Mouse (Mus musculus) CH12.LX (cell line): Measurements from ENCODE around the gene Slc25a11. TPM values are rescaled to one million over a fixed set of nuclear protein-coding genes. Genes with fewer than 3 reads are reported as not detected.

Experiments
- DNase-seq: peaks from one replicate; pipeline ENCODE4 v3.0.0-alpha.2; 2013; ENCODE audit errors: extremely low read depth
- H3K27ac ChIP-seq: 2 replicates; pipeline ENCODE4 v1.5.1; 2012; ENCODE audit warnings: low read depth, mild to moderate bottlenecking, control low read depth, moderate library complexity; ENCODE audit not compliant: insufficient read depth
- H3K27me3 ChIP-seq: replicated peaks from 2 replicates; pipeline ENCODE3; 2012; ENCODE audit warnings: inconsistent platforms
- H3K36me3 ChIP-seq, 2 experiments: replicated peaks in 1 of 2; 2 replicates each; pipeline versions ENCODE3 to v1.6.1; 2012; ENCODE audit warnings: inconsistent platforms in 1 of 2, low read length in 1 of 2, mild to moderate bottlenecking in 1 of 2, mixed read lengths in 1 of 2, moderate library complexity in 1 of 2; ENCODE audit not compliant: control insufficient read depth in 1 of 2, insufficient read depth in 1 of 2
- H3K4me1 ChIP-seq, 2 experiments: 2 replicates each; pipeline ENCODE4 v1.6.1; 2012; ENCODE audit warnings: inconsistent platforms in 1 of 2, moderate library complexity in 1 of 2; ENCODE audit not compliant: insufficient read depth in 2 of 2, control insufficient read depth in 1 of 2
- H3K4me2 ChIP-seq: 2 replicates; pipeline ENCODE4 v1.6.1; 2012; ENCODE audit warnings: low read depth, mild to moderate bottlenecking, control low read depth; ENCODE audit not compliant: poor library complexity, insufficient read depth, severe bottlenecking
- H3K4me3 ChIP-seq, 3 experiments: fragments of 150-350 bp in 1 of 3; sonication (generic) in 1 of 3; replicated peaks in 1 of 3; 2 replicates each; pipeline versions ENCODE3 to v1.5.1; 2011 to 2012; ENCODE audit warnings: low read depth in 2 of 3, low read length in 2 of 3, mild to moderate bottlenecking in 2 of 3, moderate library complexity in 2 of 3, control low read depth in 1 of 3, improper control_type of control experiment in 1 of 3, inconsistent platforms in 1 of 3, mixed read lengths in 1 of 3; ENCODE audit not compliant: poor library complexity in 1 of 3
- H3K79me2 ChIP-seq: replicated peaks from 2 replicates; pipeline ENCODE4 v1.6.1; 2012; ENCODE audit warnings: mild to moderate bottlenecking, moderate library complexity; ENCODE audit not compliant: control insufficient read depth, poor library complexity, insufficient read depth, severe bottlenecking; ENCODE audit errors: extremely low read depth
- H3K9ac ChIP-seq: 2 replicates; pipeline ENCODE4 v1.6.1; 2012; ENCODE audit warnings: low read depth, mild to moderate bottlenecking, control low read depth, moderate library complexity; ENCODE audit not compliant: insufficient read depth
- H3K9me3 ChIP-seq: replicated peaks from 2 replicates; pipeline ENCODE3; 2012; ENCODE audit warnings: low read length, inconsistent platforms, mixed read lengths
- BHLHE40 ChIP-seq: IDR thresholded peaks from 2 replicates; pipeline ENCODE4 v1.6.1; 2011; ENCODE audit warnings: mild to moderate bottlenecking, low read depth, low read length, improper control_type of control experiment
- E2F4 ChIP-seq: IDR thresholded peaks from 2 replicates; pipeline ENCODE4 v1.6.1; 2011; ENCODE audit warnings: low read depth, low read length, improper control_type of control experiment; ENCODE audit not compliant: insufficient replicate concordance
- EP300 ChIP-seq: IDR thresholded peaks from 2 replicates; pipeline ENCODE4 v1.6.1; 2011; ENCODE audit warnings: low read length, improper control_type of control experiment
- ETS1 ChIP-seq: conservative IDR thresholded peaks from 2 replicates; pipeline ENCODE4 v1.6.1; 2012; ENCODE audit warnings: low read depth, mild to moderate bottlenecking, inconsistent platforms, low read length, improper control_type of control experiment, moderate library complexity
- GABPA ChIP-seq: IDR thresholded peaks from 2 replicates; pipeline ENCODE4 v1.6.1; 2012; ENCODE audit warnings: low read depth, low read length, improper control_type of control experiment, inconsistent platforms; ENCODE audit not compliant: insufficient replicate concordance
- HCFC1 ChIP-seq: IDR thresholded peaks from 2 replicates; pipeline ENCODE4 v1.6.1; 2012; ENCODE audit warnings: low read depth, mild to moderate bottlenecking, inconsistent platforms, low read length, improper control_type of control experiment
- IRF4 ChIP-seq: IDR thresholded peaks from 2 replicates; pipeline ENCODE4 v1.6.1; 2014; ENCODE audit warnings: low read depth, mild to moderate bottlenecking, inconsistent platforms, low read length, improper control_type of control experiment
- JUN ChIP-seq: IDR thresholded peaks from 2 replicates; pipeline ENCODE4 v1.6.1; 2011; ENCODE audit warnings: low read depth, mild to moderate bottlenecking, low read length, improper control_type of control experiment, moderate library complexity; ENCODE audit not compliant: insufficient read depth
- JUND ChIP-seq: conservative IDR thresholded peaks from 2 replicates; pipeline ENCODE4 v1.6.1; 2011; ENCODE audit warnings: low read depth, low read length, improper control_type of control experiment
- KAT2A ChIP-seq: IDR thresholded peaks from 2 replicates; pipeline ENCODE4 v1.6.1; 2012; ENCODE audit warnings: low read length, improper control_type of control experiment, inconsistent platforms; ENCODE audit not compliant: insufficient replicate concordance
- MAFK ChIP-seq: IDR thresholded peaks from 2 replicates; pipeline ENCODE4 v1.6.1; 2011; ENCODE audit warnings: low read length, improper control_type of control experiment; ENCODE audit not compliant: insufficient replicate concordance
- MAZ ChIP-seq: IDR thresholded peaks from 2 replicates; pipeline ENCODE4 v1.6.1; 2012; ENCODE audit warnings: low read depth, mild to moderate bottlenecking, inconsistent platforms, low read length, improper control_type of control experiment, moderate library complexity
- MEF2A ChIP-seq: IDR thresholded peaks from 2 replicates; pipeline ENCODE4 v1.6.1; 2014; ENCODE audit warnings: low read depth, mild to moderate bottlenecking, inconsistent platforms, low read length, improper control_type of control experiment, borderline replicate concordance
- MYC ChIP-seq: IDR thresholded peaks from 2 replicates; pipeline ENCODE4 v1.6.1; 2011; ENCODE audit warnings: low read depth, mild to moderate bottlenecking, improper control_type of control experiment, low read length
- NELFE ChIP-seq: IDR thresholded peaks from 2 replicates; pipeline ENCODE4 v1.6.1; 2011; ENCODE audit warnings: low read depth, low read length, improper control_type of control experiment
- NRF1 ChIP-seq: IDR thresholded peaks from 2 replicates; pipeline ENCODE4 v1.6.1; 2014; ENCODE audit warnings: low read depth, mild to moderate bottlenecking, inconsistent platforms, low read length, improper control_type of control experiment, moderate library complexity
- PAX5 ChIP-seq: IDR thresholded peaks from 2 replicates; pipeline ENCODE4 v1.6.1; 2012; ENCODE audit warnings: low read length, inconsistent platforms, mixed read lengths
- POLR2A ChIP-seq: IDR thresholded peaks from 2 replicates; pipeline ENCODE4 v1.6.1; 2011; ENCODE audit warnings: low read depth, mild to moderate bottlenecking, improper control_type of control experiment, low read length
- POLR2AphosphoS2 ChIP-seq: IDR thresholded peaks from 2 replicates; pipeline ENCODE4 v1.6.1; 2011; ENCODE audit warnings: low read depth, low read length, improper control_type of control experiment
- RAD21 ChIP-seq: IDR thresholded peaks from 2 replicates; pipeline ENCODE4 v1.6.1; 2011; ENCODE audit warnings: low read depth, mild to moderate bottlenecking, low read length, improper control_type of control experiment, moderate library complexity
- RCOR1 ChIP-seq: conservative IDR thresholded peaks from 2 replicates; pipeline ENCODE4 v1.6.1; 2012; ENCODE audit warnings: low read depth, mild to moderate bottlenecking, inconsistent platforms, low read length, improper control_type of control experiment
- SIN3A ChIP-seq: IDR thresholded peaks from 2 replicates; pipeline ENCODE4 v1.6.1; 2012; ENCODE audit warnings: low read length, improper control_type of control experiment, inconsistent platforms
- SMC3 ChIP-seq: IDR thresholded peaks from 2 replicates; pipeline ENCODE4 v1.6.1; 2011; ENCODE audit warnings: low read depth, low read length, improper control_type of control experiment
- TBP ChIP-seq: conservative IDR thresholded peaks from 2 replicates; pipeline ENCODE4 v1.6.1; 2011; ENCODE audit warnings: low read depth, low read length, improper control_type of control experiment
- UBTF ChIP-seq: IDR thresholded peaks from 2 replicates; pipeline ENCODE4 v1.6.1; 2012; ENCODE audit warnings: low read depth, mild to moderate bottlenecking, inconsistent platforms, low read length, improper control_type of control experiment, moderate library complexity
- USF2 ChIP-seq: conservative IDR thresholded peaks from 2 replicates; pipeline ENCODE4 v1.6.1; 2011; ENCODE audit warnings: low read depth, low read length, improper control_type of control experiment
- ZC3H11A ChIP-seq: IDR thresholded peaks from 2 replicates; pipeline ENCODE4 v1.6.1; 2012; ENCODE audit warnings: low read depth, mild to moderate bottlenecking, inconsistent platforms, low read length, improper control_type of control experiment
- ZNF384 ChIP-seq: IDR thresholded peaks from 2 replicates; pipeline ENCODE4 v1.6.1; 2012; ENCODE audit warnings: low read depth, low read length, improper control_type of control experiment, inconsistent platforms
- dilution Hi-C: fragments of 300-500 bp; cut with MboI; formaldehyde crosslinking; loops from 2 replicates; pipeline ENCODE4 v1.14.3; 2020; ENCODE audit warnings: low sequenced_read_pairs; ENCODE audit not compliant: extremely low pct_unique_long_range_greater_than_20kb, extremely low pct_ligation_motif_present
- in situ Hi-C: fragments of 300-500 bp; cut with MboI; formaldehyde crosslinking; loops from 3 replicates; pipeline ENCODE4 v1.14.3; 2019; ENCODE audit warnings: low sequenced_read_pairs, low pct_ligation_motif_present, low pct_unique_long_range_greater_than_20kb, mixed read lengths
- polyA plus RNA-seq: library from polyadenylated mRNA; unstranded; fragments of >175 nt; gene quantifications from 2 replicates; pipeline ENCODE4 v1.2.1, GENCODE M21; 2012; ENCODE audit warnings: low read depth; ENCODE audit not compliant: insufficient read length
- total RNA-seq, 2 experiments: library from RNA; depleted of rRNA; stranded (reverse); fragments of 300-350 nt in 1 of 2; fragments of >200 nt in 1 of 2; gene quantifications; 2 replicates each; pipeline ENCODE4 v1.2.3; 2012 to 2014

Gene Slc25a11
- total and polyA plus RNA-seq, 3 experiments: 99.0 to 135 (median 132) TPM

DNA sequence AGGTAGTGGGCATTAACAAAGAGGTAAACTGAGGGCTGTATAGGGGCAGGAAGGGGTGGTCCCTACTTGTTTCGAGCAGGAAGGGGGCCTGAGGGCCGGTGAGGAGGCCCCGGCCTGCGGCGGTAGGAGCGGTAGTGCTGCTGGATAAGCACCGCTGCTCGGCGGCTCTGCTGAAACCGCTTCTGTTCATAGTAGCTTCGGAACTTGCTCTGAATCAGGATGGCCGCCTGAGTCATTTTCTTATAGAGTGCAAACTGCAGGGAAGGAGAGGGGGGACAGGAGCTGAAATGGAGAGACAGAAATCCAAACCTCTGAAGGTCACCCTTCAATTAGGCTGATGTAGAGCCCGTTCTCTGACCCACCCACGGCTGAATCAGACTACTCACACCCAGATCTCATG is 23.2 kb upstream of the Slc25a11 start:
- H3K79me2 ChIP-seq: peaks cover 22% of the 10 kb centered on the region
- dilution Hi-C loops: no loop called here
- no peaks in the 10 kb centered on the region for H3K9me3 ChIP-seq
- no peak for TF ChIP-seq GABPA
- TF ChIP-seq POLR2AphosphoS2: no peak
- TF ChIP-seq EP300: no peak
- TF ChIP-seq SMC3: no peak
- TF ChIP-seq PAX5: no peak
- no peak for TF ChIP-seq TBP
- no peak for TF ChIP-seq UBTF
- TF ChIP-seq NELFE: no peak
- no peak for TF ChIP-seq USF2
- no peak for TF ChIP-seq JUND
- TF ChIP-seq JUN: no peak
- no peak for TF ChIP-seq POLR2A
- no peak for TF ChIP-seq E2F4
- no peak for TF ChIP-seq IRF4
- no peak for TF ChIP-seq MEF2A
- TF ChIP-seq RCOR1: no peak
- TF ChIP-seq MAZ: no peak
- no peak for TF ChIP-seq RAD21
- no peak for TF ChIP-seq MYC
- in situ Hi-C loops: loop anchor here (5.0 kb wide), 1 partner anchor 37 kb away; no protein-coding TSS in a partner anchor
- peaks cover 10 to 37% of the 10 kb centered on the region in 2 experiments for H3K4me1 ChIP-seq
- peak overlapping the region; percentile 23; the same call in 1 of the 2 replicates for H3K27ac ChIP-seq
- H3K4me2 ChIP-seq: peak overlapping the region; percentile 41
- peak overlapping the region; percentile 77 for H3K9ac ChIP-seq
- H3K36me3 ChIP-seq: peaks cover 37 to 66% of the 10 kb centered on the region in 2 experiments
- H3K4me3 ChIP-seq: peak overlapping the region; percentile 69 to 92 (median 73)
- no peaks in the 10 kb centered on the region for H3K27me3 ChIP-seq
- peak; percentile 28 for DNase-seq

DNA sequence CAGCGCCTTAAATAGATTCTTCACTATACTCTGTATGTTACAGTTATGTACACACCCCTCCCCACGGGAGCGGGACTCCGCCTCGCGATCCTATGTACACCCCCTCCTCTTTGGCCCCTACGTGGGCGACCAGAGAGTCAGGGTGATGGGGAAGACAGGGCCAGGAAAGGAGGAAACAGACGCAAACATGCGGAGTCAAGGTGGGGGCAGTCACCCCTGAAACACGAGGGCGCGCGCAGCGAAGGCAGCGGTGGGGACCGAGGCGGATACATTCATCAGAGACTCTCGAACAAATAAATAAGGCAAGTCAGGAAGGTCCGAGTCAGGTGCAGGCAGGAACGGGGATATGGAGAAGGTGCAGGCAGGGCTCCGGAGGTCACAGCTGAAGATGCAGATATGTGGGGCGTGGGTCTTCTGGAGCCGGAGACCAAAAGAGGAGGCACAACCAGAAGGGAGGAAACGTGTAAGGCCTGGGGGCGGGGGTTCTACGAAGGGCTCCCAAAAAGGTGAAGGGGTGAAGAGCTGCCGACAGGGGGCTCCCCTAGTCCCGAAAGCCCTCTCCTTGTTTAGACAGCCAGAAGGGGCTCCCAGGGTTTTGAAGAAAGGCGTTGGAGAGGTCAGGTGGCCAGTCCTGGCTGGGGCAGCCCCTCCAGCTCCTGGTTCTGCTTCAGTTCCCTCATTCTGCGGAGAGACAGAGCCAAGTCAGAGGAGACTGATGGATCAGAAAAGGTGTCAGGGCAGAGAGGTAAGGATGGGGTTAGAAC is 22.5 kb upstream of the Slc25a11 start:
- Histone ChIP-seq H3K9me3 (no peaks in the 10 kb centered on the region), H3K4me3 (peak overlapping the region; percentile 69 to 92 (median 73)), H3K4me1 (peaks cover 10 to 37% of the 10 kb centered on the region in 2 experiments), H3K27me3 (no peaks in the 10 kb centered on the region), H3K79me2 (peaks cover 22% of the 10 kb centered on the region), H3K9ac (peak overlapping the region; percentile 77), H3K4me2 (peak overlapping the region; percentile 41), H3K36me3 (peaks cover 37 to 66% of the 10 kb centered on the region in 2 experiments), H3K27ac (peak overlapping the region; percentile 76)
- peak; percentile 97 for DNase-seq
- dilution Hi-C loops (no loop called here), in situ Hi-C loops (loop anchor here (5.0 kb wide), 1 partner anchor 38 kb away; no protein-coding TSS in a partner anchor)
- TF ChIP-seq USF2: peak; percentile 22; the same call in 1 of the 2 replicates
- peak; percentile 79 for TF ChIP-seq MEF2A
- 0 out of 2 replicates have a peak, but pooled peaks have one; percentile 0 for TF ChIP-seq POLR2A
- 0 out of 2 replicates have a peak, but pooled peaks have one; percentile 23 for TF ChIP-seq TBP
- TF ChIP-seq ETS1: peak; percentile 34; the same call in 1 of the 2 replicates
- peak; percentile 92 for TF ChIP-seq MAZ
- no peak for TF ChIP-seq SIN3A
- TF ChIP-seq KAT2A: no peak
- no peak for TF ChIP-seq NRF1
- TF ChIP-seq ZNF384: no peak
- TF ChIP-seq GABPA: no peak
- no peak for TF ChIP-seq PAX5
- no peak for TF ChIP-seq ZC3H11A
- TF ChIP-seq EP300: peak; percentile 69
- no peak; the same call in none of the 2 replicates for TF ChIP-seq UBTF
- no peak for TF ChIP-seq MAFK
- peak; percentile 56 for TF ChIP-seq RAD21
- TF ChIP-seq BHLHE40: peak; percentile 56
- TF ChIP-seq HCFC1: no peak; the same call in 1 of the 2 replicates
- TF ChIP-seq JUND: no peak; the same call in 1 of the 2 replicates
- TF ChIP-seq SMC3: peak; percentile 78
